Mouse (Mus musculus): ENCODE results near the gene Nkx1-2. TPM values are rescaled to one million over a fixed set of nuclear protein-coding genes. Genes with fewer than 3 reads are reported as not detected.

The Nkx1-2 gene
- polyA plus RNA-seq, 1 experiment from 2014 or later, result not detected

DNA sequence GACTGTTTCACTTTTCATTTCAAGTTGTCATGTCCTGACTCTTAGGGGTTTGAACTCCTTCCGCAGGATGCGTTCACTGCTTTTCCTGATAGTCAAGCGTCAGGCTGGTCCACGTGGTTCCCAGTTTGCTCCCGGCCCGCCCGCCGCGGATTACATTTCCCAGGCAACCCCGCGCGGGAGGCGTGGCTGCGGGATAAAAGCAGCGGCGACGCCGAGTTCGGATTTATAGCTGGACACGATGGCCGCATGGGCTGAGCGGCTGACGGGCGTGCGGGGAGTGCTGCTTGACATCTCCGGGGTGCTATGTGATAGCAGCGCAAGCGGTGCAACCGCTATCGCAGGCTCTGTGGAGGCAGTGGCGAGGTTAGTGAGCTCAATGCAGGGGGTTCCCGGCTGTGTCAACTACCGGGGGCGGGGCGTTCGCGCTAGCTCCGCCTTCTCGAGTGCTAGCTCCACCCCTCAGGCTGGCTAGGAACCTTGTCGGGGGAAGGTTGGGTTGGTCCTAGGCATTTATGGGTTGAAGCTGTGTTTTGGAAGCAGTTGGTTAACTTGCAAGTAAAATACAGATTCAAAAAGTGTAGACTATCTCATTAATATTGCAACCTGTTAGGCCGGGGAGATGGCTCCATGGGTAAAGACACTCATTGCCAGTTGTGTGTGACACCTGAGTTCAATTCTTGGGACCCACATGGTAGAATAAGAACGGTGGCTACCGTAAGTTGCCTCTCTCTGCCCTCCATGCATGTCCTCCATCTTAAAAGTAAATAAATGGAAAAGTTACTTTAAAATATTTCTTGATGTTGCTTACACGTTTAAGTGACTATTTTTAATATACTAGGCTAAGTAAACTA, 11.3 kb upstream of the Nkx1-2 start, which contains the start of gene Lhpp:
Gene Lhpp, plus strand, starts transcription at position 171 of the 851 bp plus-strand sequence.
- Histone ChIP-seq H3K27me3 (ENCODE audit: control insufficient read depth, insufficient read depth, low read length) (no peaks in the 10 kb centered on the region), H3K4me1 (ENCODE audit: control insufficient read depth, insufficient read depth, low read length) (peaks cover 7% of the 10 kb centered on the region; the same call in 1 of the 2 replicates), H3K27ac (ENCODE audit: low read length) (peak within 1 kb of the TSS; percentile 37), H3K4me2 (ENCODE audit: low read depth, low read length) (peak within 1 kb of the TSS; percentile 70), H3K4me3 (ENCODE audit: low read length) (peak within 1 kb of the TSS; percentile 66), H3K9ac (ENCODE audit: low read length) (peak within 1 kb of the TSS; percentile 73), H3K36me3 (ENCODE audit: control insufficient read depth, insufficient read depth) (no peaks in the 10 kb centered on the region), H3K9me3 (replicated peaks; ENCODE audit: control insufficient read depth, low read length) (no peaks in the 10 kb centered on the region)
- ATAC-seq (replicated peaks; ENCODE audit: extremely low read depth, insufficient read depth, low FRiP score), result peak; percentile 83
- 7% methylated on average over 44 of the region's 44 CpGs for WGBS

DNA sequence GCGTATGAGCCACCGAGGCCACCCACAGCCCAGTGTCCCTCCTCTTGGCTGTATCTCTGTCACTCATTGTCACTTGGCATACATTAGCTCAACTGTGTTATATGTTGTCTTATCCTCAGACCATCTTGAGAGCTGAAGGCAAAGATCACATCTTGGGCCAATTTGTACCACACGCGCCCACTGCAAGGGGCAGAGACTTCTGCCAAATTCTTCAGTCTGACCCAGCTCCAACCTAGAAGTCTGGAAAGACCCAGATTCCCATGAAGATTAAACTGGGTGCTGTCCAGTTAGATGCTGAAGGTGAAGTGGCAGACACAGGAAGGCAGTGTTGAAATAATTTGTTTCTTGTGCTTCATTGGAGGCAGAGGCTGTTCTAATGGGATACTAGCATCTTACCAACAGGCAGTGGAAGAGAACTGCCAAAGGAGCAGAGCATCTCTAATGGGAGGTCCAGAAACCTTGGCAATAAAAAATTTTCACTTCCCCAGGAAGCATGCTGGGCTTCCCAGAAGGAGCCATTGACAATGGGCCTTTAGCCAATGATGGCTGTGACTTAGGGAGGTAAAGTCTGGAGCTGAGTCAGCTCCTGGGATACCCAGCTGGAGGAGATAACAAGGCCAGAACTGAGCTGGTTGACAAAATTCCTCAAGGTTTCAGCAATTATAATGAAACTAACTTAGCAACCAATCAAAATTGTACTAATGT, 9.0 kb upstream of the Nkx1-2 start:
- WGBS, result 85% methylated on average over 4 of the region's 4 CpGs
- H3K4me3 ChIP-seq (ENCODE audit: low read length), result no peak overlapping the region
- no peaks in the 10 kb centered on the region for H3K36me3 ChIP-seq (ENCODE audit: control insufficient read depth, insufficient read depth)
- H3K9ac ChIP-seq (ENCODE audit: low read length), result no peak overlapping the region
- peaks cover 4% of the 10 kb centered on the region; the same call in 1 of the 2 replicates for H3K27me3 ChIP-seq (ENCODE audit: control insufficient read depth, insufficient read depth, low read length)
- no peak overlapping the region for H3K4me2 ChIP-seq (ENCODE audit: low read depth, low read length)
- H3K27ac ChIP-seq (ENCODE audit: low read length), result no peak overlapping the region
- no peak for ATAC-seq (replicated peaks; ENCODE audit: extremely low read depth, insufficient read depth, low FRiP score)
- peaks cover 4% of the 10 kb centered on the region; the same call in 1 of the 2 replicates for H3K4me1 ChIP-seq (ENCODE audit: control insufficient read depth, insufficient read depth, low read length)
- no peaks in the 10 kb centered on the region for H3K9me3 ChIP-seq (replicated peaks; ENCODE audit: control insufficient read depth, low read length)

DNA sequence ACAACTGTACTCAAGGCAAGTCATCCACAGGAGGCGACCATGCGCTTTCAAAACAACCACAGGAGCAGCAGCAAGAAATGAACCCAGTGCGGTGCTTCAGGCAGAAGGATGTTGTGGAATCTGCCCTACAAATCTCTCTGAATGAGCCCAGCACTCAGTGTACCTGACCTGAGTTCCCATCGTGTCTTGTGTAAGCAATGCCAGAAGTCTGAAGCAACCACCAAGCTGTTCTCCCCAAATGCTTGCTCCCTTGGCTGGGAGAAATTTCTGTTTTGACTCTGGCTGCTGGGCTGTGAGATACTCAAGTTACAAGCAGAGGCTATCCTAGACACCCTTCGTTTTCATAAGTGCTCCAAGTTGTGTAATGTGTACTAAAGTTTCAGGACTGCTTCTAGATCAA, 6.3 kb upstream of the Nkx1-2 start:
- Histone ChIP-seq H3K27me3 (ENCODE audit: control insufficient read depth, insufficient read depth, low read length) (peaks cover 26% of the 10 kb centered on the region), H3K4me2 (ENCODE audit: low read depth, low read length) (no peak overlapping the region), H3K36me3 (ENCODE audit: control insufficient read depth, insufficient read depth) (no peaks in the 10 kb centered on the region), H3K9me3 (replicated peaks; ENCODE audit: control insufficient read depth, low read length) (no peaks in the 10 kb centered on the region), H3K4me3 (ENCODE audit: low read length) (no peak overlapping the region), H3K4me1 (ENCODE audit: control insufficient read depth, insufficient read depth, low read length) (peaks cover 2% of the 10 kb centered on the region; the same call in 1 of the 2 replicates), H3K9ac (ENCODE audit: low read length) (no peak overlapping the region), H3K27ac (ENCODE audit: low read length) (no peak overlapping the region)
- 56% methylated on average over 5 of the region's 5 CpGs for WGBS
- no peak for ATAC-seq (replicated peaks; ENCODE audit: extremely low read depth, insufficient read depth, low FRiP score)

DNA sequence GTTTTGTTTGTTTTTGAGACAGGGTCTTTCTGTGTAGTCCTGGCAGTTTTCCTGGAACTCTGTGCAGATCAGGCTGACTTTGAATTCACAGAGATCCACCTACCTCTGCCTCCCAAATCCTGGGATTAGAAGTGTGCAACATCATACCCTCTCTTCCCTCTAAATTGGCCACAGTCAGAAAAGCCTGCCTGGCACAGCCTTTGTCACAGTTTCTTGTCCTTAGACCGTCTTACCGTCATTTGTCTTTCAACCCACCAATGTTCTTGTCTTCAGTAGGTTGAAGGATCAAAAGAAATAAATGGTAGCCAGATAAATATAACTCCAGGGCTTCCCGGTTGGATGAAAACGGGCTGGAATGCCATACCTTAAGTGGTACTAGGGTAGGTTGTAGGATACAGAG, 5.3 kb upstream of the Nkx1-2 start:
- H3K4me2 ChIP-seq (ENCODE audit: low read depth, low read length), result no peak overlapping the region
- H3K4me1 ChIP-seq (ENCODE audit: control insufficient read depth, insufficient read depth, low read length), result peaks cover 3% of the 10 kb centered on the region; the same call in 1 of the 2 replicates
- no peak for ATAC-seq (replicated peaks; ENCODE audit: extremely low read depth, insufficient read depth, low FRiP score)
- no peak overlapping the region for H3K27ac ChIP-seq (ENCODE audit: low read length)
- WGBS, result 85% methylated on average over 4 of the region's 4 CpGs
- H3K9me3 ChIP-seq (replicated peaks; ENCODE audit: control insufficient read depth, low read length), result no peaks in the 10 kb centered on the region
- H3K9ac ChIP-seq (ENCODE audit: low read length), result no peak overlapping the region
- H3K36me3 ChIP-seq (ENCODE audit: control insufficient read depth, insufficient read depth), result no peaks in the 10 kb centered on the region
- peaks cover 36% of the 10 kb centered on the region for H3K27me3 ChIP-seq (ENCODE audit: control insufficient read depth, insufficient read depth, low read length)
- no peak overlapping the region for H3K4me3 ChIP-seq (ENCODE audit: low read length)

DNA sequence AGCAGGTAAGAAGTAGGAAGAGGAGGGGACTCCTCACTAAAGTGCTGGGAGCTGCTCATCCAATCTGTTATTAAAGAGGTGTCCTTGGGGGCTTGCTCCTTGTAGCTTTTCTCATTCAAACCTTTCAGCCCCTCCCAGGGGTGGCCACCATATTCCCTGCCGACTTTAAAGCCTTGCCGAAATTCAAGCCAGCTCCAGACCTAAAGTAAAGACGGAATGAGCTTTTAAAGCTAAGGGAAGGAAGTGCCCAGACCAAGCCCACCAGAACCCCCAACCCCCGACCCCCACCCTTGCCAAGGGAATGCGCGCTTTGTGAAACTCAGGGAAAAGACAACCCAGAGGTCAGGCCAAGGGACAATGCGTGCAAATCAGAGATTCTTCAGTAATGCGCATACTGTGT, 1.5 kb upstream of the Nkx1-2 start:
- Histone ChIP-seq H3K4me3 (ENCODE audit: low read length) (no peak overlapping the region), H3K27me3 (ENCODE audit: control insufficient read depth, insufficient read depth, low read length) (peaks cover 73% of the 10 kb centered on the region), H3K4me1 (ENCODE audit: control insufficient read depth, insufficient read depth, low read length) (peaks cover 24% of the 10 kb centered on the region), H3K9ac (ENCODE audit: low read length) (no peak overlapping the region), H3K36me3 (ENCODE audit: control insufficient read depth, insufficient read depth) (no peaks in the 10 kb centered on the region), H3K4me2 (ENCODE audit: low read depth, low read length) (no peak overlapping the region), H3K27ac (ENCODE audit: low read length) (no peak overlapping the region), H3K9me3 (replicated peaks; ENCODE audit: control insufficient read depth, low read length) (no peaks in the 10 kb centered on the region)
- ATAC-seq (replicated peaks; ENCODE audit: extremely low read depth, insufficient read depth, low FRiP score), result no peak
- WGBS, result 21% methylated on average over 8 of the region's 8 CpGs

DNA sequence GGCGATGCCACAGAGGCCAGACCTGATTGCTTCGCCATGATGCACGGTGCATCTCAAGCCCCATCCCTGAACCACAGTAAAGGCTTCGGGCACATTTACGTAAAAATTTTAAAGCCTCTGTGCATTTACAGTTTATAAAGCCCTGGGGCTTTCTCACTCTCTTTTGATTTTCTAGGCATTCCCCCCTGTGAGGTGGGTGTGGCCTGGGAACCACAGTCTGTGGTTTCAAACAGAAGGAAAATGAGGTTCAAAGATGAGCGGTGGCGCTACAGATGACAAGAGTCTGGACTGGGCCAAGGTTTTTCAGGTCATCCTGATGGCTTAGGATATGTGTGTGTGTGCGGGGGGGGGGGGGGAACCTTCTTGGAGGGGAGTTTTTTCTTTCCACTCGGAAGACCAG, 589 bp upstream of the Nkx1-2 start:
- no peak for ATAC-seq (replicated peaks; ENCODE audit: extremely low read depth, insufficient read depth, low FRiP score)
- Histone ChIP-seq H3K36me3 (ENCODE audit: control insufficient read depth, insufficient read depth) (no peaks in the 10 kb centered on the region), H3K9me3 (replicated peaks; ENCODE audit: control insufficient read depth, low read length) (no peaks in the 10 kb centered on the region), H3K4me1 (ENCODE audit: control insufficient read depth, insufficient read depth, low read length) (peaks cover 24% of the 10 kb centered on the region), H3K4me2 (ENCODE audit: low read depth, low read length) (peak overlapping the region; percentile 77), H3K9ac (ENCODE audit: low read length) (no peak overlapping the region), H3K27ac (ENCODE audit: low read length) (no peak overlapping the region), H3K27me3 (ENCODE audit: control insufficient read depth, insufficient read depth, low read length) (peaks cover 77% of the 10 kb centered on the region), H3K4me3 (ENCODE audit: low read length) (peak overlapping the region; percentile 44)
- 7% methylated on average over 9 of the region's 9 CpGs for WGBS

DNA sequence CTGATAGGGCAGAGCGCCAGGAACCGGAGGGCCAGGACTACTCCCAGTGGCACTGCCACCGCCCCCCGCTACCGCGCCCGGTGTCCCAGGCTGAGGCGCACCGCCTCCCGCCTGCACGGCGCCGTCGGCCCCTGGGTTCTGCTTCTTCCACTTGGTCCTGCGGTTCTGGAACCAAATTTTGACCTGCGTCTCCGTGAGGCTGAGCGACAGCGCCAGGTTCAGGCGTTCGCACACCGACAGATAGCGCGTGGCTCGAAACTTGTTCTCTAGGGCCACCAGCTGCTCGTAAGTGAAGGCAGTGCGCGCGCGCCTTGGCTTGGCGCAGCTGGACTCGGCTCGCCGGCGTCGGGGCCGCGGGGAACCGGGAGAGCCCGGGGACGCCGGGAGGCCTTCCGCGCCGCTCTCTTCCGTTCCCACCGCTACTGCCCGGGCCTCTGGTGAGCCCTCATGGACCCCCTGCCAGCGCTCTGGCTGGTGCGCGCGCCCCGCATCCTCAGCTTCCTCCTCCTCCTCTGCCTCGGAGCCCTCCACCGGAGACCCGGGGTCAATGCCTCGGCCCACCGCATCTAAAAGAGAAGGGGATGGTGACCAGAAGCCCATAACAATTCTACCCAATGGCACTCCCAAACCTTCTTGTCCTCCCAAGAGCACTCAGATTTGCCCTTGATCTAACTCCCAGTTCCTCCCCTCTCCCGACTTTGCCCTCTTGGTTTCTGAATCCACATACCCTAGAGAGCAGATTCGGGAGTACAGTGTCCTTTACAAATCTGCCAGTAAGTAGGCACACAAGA, 2.0 kb downstream of the Nkx1-2 start:
- Histone ChIP-seq H3K4me1 (ENCODE audit: control insufficient read depth, insufficient read depth, low read length) (peaks cover 24% of the 10 kb centered on the region), H3K27ac (ENCODE audit: low read length) (no peak overlapping the region), H3K4me3 (ENCODE audit: low read length) (peak overlapping the region; percentile 64), H3K27me3 (ENCODE audit: control insufficient read depth, insufficient read depth, low read length) (peaks cover 68% of the 10 kb centered on the region), H3K4me2 (ENCODE audit: low read depth, low read length) (peak overlapping the region; percentile 98), H3K9me3 (replicated peaks; ENCODE audit: control insufficient read depth, low read length) (no peaks in the 10 kb centered on the region), H3K9ac (ENCODE audit: low read length) (peak overlapping the region; percentile 64), H3K36me3 (ENCODE audit: control insufficient read depth, insufficient read depth) (no peaks in the 10 kb centered on the region)
- ATAC-seq (replicated peaks; ENCODE audit: extremely low read depth, insufficient read depth, low FRiP score), result peak; percentile 39
- WGBS, result under 1% methylated on average over 60 of the region's 60 CpGs

DNA sequence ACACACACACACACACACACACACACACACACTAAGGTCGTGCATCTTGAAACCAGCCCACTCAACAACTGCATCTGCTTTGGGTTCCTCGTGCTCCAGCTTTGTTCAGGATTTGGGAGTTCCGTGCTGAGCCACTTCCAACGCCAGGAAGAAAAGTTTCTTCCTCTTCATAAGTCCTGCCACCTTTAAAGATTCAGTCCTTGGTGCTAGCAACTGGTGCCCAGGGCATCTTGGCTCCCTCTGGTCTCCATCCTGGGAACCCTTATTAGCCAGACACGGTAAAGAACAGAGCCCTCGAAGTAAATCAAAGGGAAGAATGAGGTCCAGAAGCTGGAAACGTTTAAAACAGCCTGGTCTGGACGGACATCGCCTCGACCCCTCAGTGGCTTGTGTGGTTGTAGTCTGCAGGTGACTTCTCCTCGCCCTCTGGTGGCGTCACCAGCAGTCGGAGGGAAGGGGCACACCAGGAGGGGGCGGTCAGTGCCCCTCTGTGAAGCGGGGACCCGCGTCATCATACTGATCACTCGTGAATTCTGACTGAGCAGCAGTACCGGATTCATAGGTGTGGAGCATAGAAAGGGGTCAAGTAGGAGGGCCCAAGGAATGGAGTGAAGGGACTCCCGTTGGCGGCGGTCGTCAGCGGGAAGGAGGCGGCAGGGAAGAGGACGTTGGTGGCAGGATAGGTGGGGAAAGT, 2.7 kb downstream of the Nkx1-2 start:
- ATAC-seq (replicated peaks; ENCODE audit: extremely low read depth, insufficient read depth, low FRiP score), result no peak
- 7% methylated on average over 26 of the region's 26 CpGs for WGBS
- H3K4me1 ChIP-seq (ENCODE audit: control insufficient read depth, insufficient read depth, low read length), result peaks cover 24% of the 10 kb centered on the region
- peak overlapping the region; percentile 64 for H3K9ac ChIP-seq (ENCODE audit: low read length)
- no peaks in the 10 kb centered on the region for H3K9me3 ChIP-seq (replicated peaks; ENCODE audit: control insufficient read depth, low read length)
- peaks cover 61% of the 10 kb centered on the region for H3K27me3 ChIP-seq (ENCODE audit: control insufficient read depth, insufficient read depth, low read length)
- no peaks in the 10 kb centered on the region for H3K36me3 ChIP-seq (ENCODE audit: control insufficient read depth, insufficient read depth)
- H3K4me2 ChIP-seq (ENCODE audit: low read depth, low read length), result peak overlapping the region; percentile 98
- H3K4me3 ChIP-seq (ENCODE audit: low read length), result peak overlapping the region; percentile 64
- no peak overlapping the region for H3K27ac ChIP-seq (ENCODE audit: low read length)

Data from heart, embryonic 16.5 days (tissue).